Mouse (Mus musculus): ENCODE measurements around the gene Ier5l.

The Ier5l gene

GRCm38 (mm10) chr2:30474039-30474438 lies at the start of gene Ier5l:
Gene Ier5l (minus strand): TSS chr2:30474219.
- in situ Hi-C loops (cut with MboI; ENCODE audit: low sequenced_read_pairs) = no loop called here

GRCm38 (mm10) chr2:30523727-30524126 lies 49.7 kb upstream of the Ier5l start:
- in situ Hi-C loops (cut with MboI; ENCODE audit: low sequenced_read_pairs) = no loop called here

GRCm38 (mm10) chr2:30510711-30511380 lies 36.8 kb upstream of the Ier5l start:
- in situ Hi-C loops (cut with MboI; ENCODE audit: low sequenced_read_pairs) = no loop called here

GRCm38 (mm10) chr2:30507138-30507727 lies 33.2 kb upstream of the Ier5l start:
- in situ Hi-C loops (cut with MboI; ENCODE audit: low sequenced_read_pairs) = no loop called here

GRCm38 (mm10) chr2:30503677-30504621 lies 29.9 kb upstream of the Ier5l start:
- in situ Hi-C loops (cut with MboI; ENCODE audit: low sequenced_read_pairs) = no loop called here

GRCm38 (mm10) chr2:30501701-30502100 lies 27.7 kb upstream of the Ier5l start:
- in situ Hi-C loops (cut with MboI; ENCODE audit: low sequenced_read_pairs) = no loop called here

- in situ Hi-C loops (cut with MboI; ENCODE audit: low sequenced_read_pairs) = no loop called here
Observed at GRCm38 (mm10) chr2:30495909-30496861, 22.2 kb upstream of the Ier5l start.

- in situ Hi-C loops (cut with MboI; ENCODE audit: low sequenced_read_pairs) = no loop called here
Observed at GRCm38 (mm10) chr2:30495000-30495908, 21.2 kb upstream of the Ier5l start.

- in situ Hi-C loops (cut with MboI; ENCODE audit: low sequenced_read_pairs) = no loop called here
Observed at GRCm38 (mm10) chr2:30490384-30490783, 16.4 kb upstream of the Ier5l start.

- in situ Hi-C loops (cut with MboI; ENCODE audit: low sequenced_read_pairs) = no loop called here
Observed at GRCm38 (mm10) chr2:30487597-30487996, 13.6 kb upstream of the Ier5l start.

- in situ Hi-C loops (cut with MboI; ENCODE audit: low sequenced_read_pairs) = no loop called here
Observed at GRCm38 (mm10) chr2:30478526-30478925, 4.5 kb upstream of the Ier5l start.

- in situ Hi-C loops (cut with MboI; ENCODE audit: low sequenced_read_pairs) = no loop called here
Observed at GRCm38 (mm10) chr2:30476241-30476640, 2.2 kb upstream of the Ier5l start.

GRCm38 (mm10) chr2:30475457-30475856 lies 1.4 kb upstream of the Ier5l start:
- in situ Hi-C loops (cut with MboI; ENCODE audit: low sequenced_read_pairs) = no loop called here

- in situ Hi-C loops (cut with MboI; ENCODE audit: low sequenced_read_pairs) = no loop called here
Observed at GRCm38 (mm10) chr2:30474776-30475175, 757 bp upstream of the Ier5l start.

GRCm38 (mm10) chr2:30473431-30474031 lies 488 bp downstream of the Ier5l start:
- in situ Hi-C loops (cut with MboI; ENCODE audit: low sequenced_read_pairs) = no loop called here

- in situ Hi-C loops (cut with MboI; ENCODE audit: low sequenced_read_pairs) = no loop called here
Observed at GRCm38 (mm10) chr2:30472731-30473351, 1.2 kb downstream of the Ier5l start.

GRCm38 (mm10) chr2:30471795-30472720 lies 2.0 kb downstream of the Ier5l start:
- in situ Hi-C loops (cut with MboI; ENCODE audit: low sequenced_read_pairs) = no loop called here

GRCm38 (mm10) chr2:30471051-30471450 lies 3.0 kb downstream of the Ier5l start:
- in situ Hi-C loops (cut with MboI; ENCODE audit: low sequenced_read_pairs) = no loop called here

All from CH12F3 (cell line).